Mouse (Mus musculus) small intestine, adult 2 months (tissue): Measurements from ENCODE around the gene Nubpl.

Source experiments
- CTCF ChIP-seq: fragments of 200-500 bp; IDR thresholded peaks from 2 replicates; pipeline ENCODE4 v1.5.1; 2012; ENCODE audit warnings: low read depth, mild to moderate bottlenecking, control low read depth, inconsistent platforms, low read length, moderate library complexity, mixed read lengths; ENCODE audit not compliant: insufficient replicate concordance, insufficient read length; ENCODE audit errors: extremely low read depth
- POLR2A ChIP-seq: fragments of 200-500 bp; IDR thresholded peaks from 2 replicates; pipeline ENCODE4 v1.6.1; 2012; ENCODE audit warnings: low read depth, mild to moderate bottlenecking, control low read depth, inconsistent platforms, low read length, moderate library complexity

- TF ChIP-seq CTCF = no peak
- no peak for TF ChIP-seq POLR2A
Measured at GRCm38 (mm10) chr12:52289594-52289993, 192.1 kb downstream of the Nubpl start.
